Mouse (Mus musculus): ENCODE results near the gene Angptl4. TPM values are rescaled to one million over a fixed set of nuclear protein-coding genes. Genes with fewer than 3 reads are reported as not detected.
"Not testable (repeated sequence)": the region's sequence is repeated elsewhere in the genome, so short reads cannot be mapped to it uniquely, and the experiment has no call there.

Angptl4 gene
- polyA plus RNA-seq, 1 experiment from 2014 or later = 33.5 TPM

DNA sequence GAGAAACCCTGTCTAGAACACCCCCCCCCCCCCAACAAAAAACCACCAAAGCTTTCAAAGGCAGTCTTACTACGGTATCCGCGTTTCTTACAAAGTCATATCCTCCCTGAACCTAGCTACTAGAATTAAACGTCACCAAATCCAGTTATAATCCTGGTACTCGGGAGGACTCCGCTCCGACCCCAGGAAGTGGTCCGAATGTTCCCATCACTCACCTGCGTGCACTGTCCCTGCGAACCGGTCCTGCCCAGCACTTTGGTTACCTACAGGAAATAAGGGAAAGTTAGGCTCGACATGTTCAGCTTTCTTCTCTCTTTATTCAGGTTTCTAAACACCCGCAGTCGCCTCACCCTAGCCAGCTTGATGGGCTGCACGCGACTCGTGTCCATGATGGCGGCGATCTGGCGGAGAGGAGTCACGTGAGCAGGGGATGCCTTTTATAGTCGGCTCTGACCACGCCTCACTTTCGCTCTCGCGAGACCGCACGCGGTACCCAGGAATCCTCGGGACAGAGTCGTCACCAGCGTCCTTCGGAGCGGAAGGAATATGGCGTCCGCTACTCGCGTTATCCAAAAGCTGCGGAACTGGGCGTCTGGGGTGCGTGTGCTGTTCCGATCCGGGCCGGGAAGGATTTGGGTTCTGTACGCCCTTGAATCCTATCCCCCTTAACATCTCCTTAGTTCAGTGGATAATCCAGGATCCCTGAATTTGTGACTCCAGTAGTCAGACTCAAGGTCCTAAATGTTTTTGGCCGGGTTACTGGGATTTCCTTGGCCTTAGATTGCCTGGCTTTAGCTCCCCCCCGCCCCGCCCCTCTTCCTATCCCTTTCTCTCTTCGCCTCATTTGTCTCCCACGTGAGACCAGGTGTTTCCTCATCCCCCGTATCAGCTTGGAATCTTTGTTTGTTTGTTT lies 42.7 kb upstream of the Angptl4 start, which contains the start of the genes Rps28 and Ndufa7:
TSS of gene Rps28 (minus strand) at position 479 of the 913 bp plus-strand sequence.
TSS of gene Ndufa7 (plus strand) at position 489 of the 913 bp plus-strand sequence.
- Histone ChIP-seq H3K36me3 (ENCODE audit: control insufficient read depth, insufficient read depth) (peaks cover 50% of the 10 kb centered on the region), H3K4me1 (replicated peaks; ENCODE audit: control insufficient read depth, insufficient read depth, low read length) (0 out of 2 replicates have a peak, but pooled peaks cover 8% of the 10 kb centered on the region), H3K27ac (ENCODE audit: low read depth, low read length) (peak within 1 kb of the TSS; percentile 87), H3K4me2 (replicated peaks; ENCODE audit: low read depth) (peak within 1 kb of the TSS; percentile 74), H3K4me3 (ENCODE audit: low read depth, low read length) (peak within 1 kb of the TSS; percentile 78), H3K9ac (ENCODE audit: low read depth, low read length) (peak within 1 kb of the TSS; percentile 86), H3K9me3 (ENCODE audit: control insufficient read depth) (no peaks in the 10 kb centered on the region), H3K27me3 (replicated peaks; ENCODE audit: control insufficient read depth, insufficient read depth, low read length) (no peaks in the 10 kb centered on the region)
- WGBS = under 1% methylated on average over 51 of the region's 51 CpGs
- ATAC-seq = peak; percentile 89
- no peak for TF ChIP-seq CTCF (IDR thresholded peaks at IDR 0.05; ENCODE audit: low read depth)

DNA sequence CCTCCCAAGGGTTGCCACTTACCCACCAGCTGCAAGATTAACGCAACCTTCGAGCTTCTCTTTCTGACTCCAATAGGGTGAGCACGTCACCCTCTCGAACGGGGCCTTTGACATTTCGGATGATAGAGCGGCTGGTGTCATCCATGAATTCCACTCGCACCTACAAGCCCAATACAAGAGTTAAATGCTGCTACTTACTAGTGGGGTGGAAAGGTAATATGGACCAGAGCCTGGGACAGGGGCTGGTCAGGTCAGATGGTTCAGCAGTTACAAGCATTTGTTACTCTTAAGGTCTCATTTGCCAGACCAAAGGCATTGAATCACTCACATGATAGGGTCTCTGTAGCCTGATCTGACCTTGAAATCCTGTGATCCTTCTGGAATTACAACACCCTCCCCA lies 41.5 kb upstream of the Angptl4 start:
- H3K4me2 ChIP-seq (replicated peaks; ENCODE audit: low read depth) = peak overlapping the region; percentile 74

DNA sequence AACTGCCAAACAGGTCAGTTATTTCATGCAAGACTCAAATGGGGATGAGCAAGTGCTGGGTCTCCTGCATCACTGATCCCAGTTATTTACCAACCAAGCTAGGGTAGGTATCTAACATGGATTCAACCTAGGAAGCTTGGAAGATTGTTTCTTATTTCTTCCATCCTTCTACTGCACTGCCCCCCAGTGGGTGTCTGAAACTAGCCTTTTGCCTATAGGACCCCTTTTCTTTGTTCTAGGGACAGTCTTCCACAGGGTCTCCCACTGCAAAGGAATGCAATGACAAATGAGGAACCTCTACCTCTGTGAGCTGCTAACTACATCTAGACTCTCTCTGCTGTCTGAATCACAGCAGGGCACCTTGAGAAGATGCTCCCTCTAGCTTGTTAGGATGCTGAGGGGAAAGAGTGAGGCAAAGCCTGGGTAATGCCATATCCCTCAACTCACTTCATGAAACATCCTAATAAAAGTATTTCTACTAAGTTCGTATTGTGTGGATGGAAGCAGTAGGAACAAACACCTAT lies 40.9 kb upstream of the Angptl4 start:
- 90% methylated on average over 1 of the region's 1 CpGs for WGBS

More for the DNA sequence above, 41.5 kb upstream of the Angptl4 start:
- Histone ChIP-seq H3K4me3 (ENCODE audit: low read depth, low read length) (peak overlapping the region; percentile 78), H3K36me3 (ENCODE audit: control insufficient read depth, insufficient read depth) (peaks cover 60% of the 10 kb centered on the region), H3K9ac (ENCODE audit: low read depth, low read length) (peak overlapping the region; percentile 86)
- not testable (repeated sequence) for H3K27ac ChIP-seq (ENCODE audit: low read depth, low read length); H3K9me3 ChIP-seq (ENCODE audit: control insufficient read depth); ATAC-seq; H3K4me1 ChIP-seq (replicated peaks; ENCODE audit: control insufficient read depth, insufficient read depth, low read length); H3K27me3 ChIP-seq (replicated peaks; ENCODE audit: control insufficient read depth, insufficient read depth, low read length)
- WGBS = 57% methylated on average over 8 of the region's 8 CpGs

DNA sequence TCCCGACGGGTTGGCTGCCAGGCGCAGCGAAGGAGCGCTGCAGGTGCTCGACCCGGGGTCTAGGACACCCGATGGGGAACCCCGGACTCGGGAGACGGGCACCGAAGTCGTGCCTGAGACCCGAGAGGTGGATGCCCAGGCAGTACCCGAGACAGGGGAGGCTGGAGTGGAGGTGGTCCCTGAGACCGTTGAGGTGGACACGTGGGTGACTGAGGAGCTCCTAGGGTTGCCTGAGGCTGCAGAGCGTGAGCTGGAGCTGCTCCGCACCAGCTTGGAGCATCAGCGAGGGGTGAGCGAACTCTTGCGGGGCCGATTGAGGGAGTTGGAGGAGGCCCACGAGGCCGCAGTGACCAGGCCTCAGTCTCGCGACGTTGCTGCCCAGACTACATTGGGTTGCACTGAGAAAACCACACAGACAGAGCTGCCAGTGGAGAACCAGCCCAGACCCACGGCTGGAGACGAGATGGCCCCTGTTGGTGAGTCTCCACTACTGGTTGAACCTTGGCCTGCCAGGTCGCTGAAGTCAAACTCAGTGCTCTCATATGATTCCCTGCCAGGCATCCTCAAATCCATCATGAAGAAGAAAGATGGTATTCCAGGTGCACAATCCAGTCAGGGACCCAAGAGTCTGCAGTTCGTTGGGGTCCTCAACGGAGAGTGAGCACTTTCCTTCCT lies 36.5 kb upstream of the Angptl4 start:
- H3K9me3 ChIP-seq (ENCODE audit: control insufficient read depth) = no peaks in the 10 kb centered on the region
- 18% methylated on average over 33 of the region's 33 CpGs for WGBS
- H3K9ac ChIP-seq (ENCODE audit: low read depth, low read length) = peak overlapping the region; percentile 62
- peak overlapping the region; percentile 89 for H3K4me2 ChIP-seq (replicated peaks; ENCODE audit: low read depth)
- H3K27me3 ChIP-seq (replicated peaks; ENCODE audit: control insufficient read depth, insufficient read depth, low read length) = no peaks in the 10 kb centered on the region
- peak overlapping the region; percentile 56 for H3K4me3 ChIP-seq (ENCODE audit: low read depth, low read length)
- peaks cover 12% of the 10 kb centered on the region for H3K4me1 ChIP-seq (replicated peaks; ENCODE audit: control insufficient read depth, insufficient read depth, low read length)
- H3K36me3 ChIP-seq (ENCODE audit: control insufficient read depth, insufficient read depth) = peaks cover 50% of the 10 kb centered on the region
- peak overlapping the region; percentile 73 for H3K27ac ChIP-seq (ENCODE audit: low read depth, low read length)
- ATAC-seq = no peak
- no peak for TF ChIP-seq CTCF (IDR thresholded peaks at IDR 0.05; ENCODE audit: low read depth)

More for the DNA sequence above, 40.9 kb upstream of the Angptl4 start:
- Histone ChIP-seq H3K9me3 (ENCODE audit: control insufficient read depth) (no peaks in the 10 kb centered on the region), H3K4me2 (replicated peaks; ENCODE audit: low read depth) (no peak overlapping the region), H3K27me3 (replicated peaks; ENCODE audit: control insufficient read depth, insufficient read depth, low read length) (no peaks in the 10 kb centered on the region), H3K9ac (ENCODE audit: low read depth, low read length) (no peak overlapping the region), H3K36me3 (ENCODE audit: control insufficient read depth, insufficient read depth) (peaks cover 55% of the 10 kb centered on the region), H3K4me3 (ENCODE audit: low read depth, low read length) (no peak overlapping the region), H3K4me1 (replicated peaks; ENCODE audit: control insufficient read depth, insufficient read depth, low read length) (peaks cover 9% of the 10 kb centered on the region), H3K27ac (ENCODE audit: low read depth, low read length) (no peak overlapping the region)
- no peak for ATAC-seq
- peak; percentile 53 for TF ChIP-seq CTCF (IDR thresholded peaks at IDR 0.05; ENCODE audit: low read depth)

DNA sequence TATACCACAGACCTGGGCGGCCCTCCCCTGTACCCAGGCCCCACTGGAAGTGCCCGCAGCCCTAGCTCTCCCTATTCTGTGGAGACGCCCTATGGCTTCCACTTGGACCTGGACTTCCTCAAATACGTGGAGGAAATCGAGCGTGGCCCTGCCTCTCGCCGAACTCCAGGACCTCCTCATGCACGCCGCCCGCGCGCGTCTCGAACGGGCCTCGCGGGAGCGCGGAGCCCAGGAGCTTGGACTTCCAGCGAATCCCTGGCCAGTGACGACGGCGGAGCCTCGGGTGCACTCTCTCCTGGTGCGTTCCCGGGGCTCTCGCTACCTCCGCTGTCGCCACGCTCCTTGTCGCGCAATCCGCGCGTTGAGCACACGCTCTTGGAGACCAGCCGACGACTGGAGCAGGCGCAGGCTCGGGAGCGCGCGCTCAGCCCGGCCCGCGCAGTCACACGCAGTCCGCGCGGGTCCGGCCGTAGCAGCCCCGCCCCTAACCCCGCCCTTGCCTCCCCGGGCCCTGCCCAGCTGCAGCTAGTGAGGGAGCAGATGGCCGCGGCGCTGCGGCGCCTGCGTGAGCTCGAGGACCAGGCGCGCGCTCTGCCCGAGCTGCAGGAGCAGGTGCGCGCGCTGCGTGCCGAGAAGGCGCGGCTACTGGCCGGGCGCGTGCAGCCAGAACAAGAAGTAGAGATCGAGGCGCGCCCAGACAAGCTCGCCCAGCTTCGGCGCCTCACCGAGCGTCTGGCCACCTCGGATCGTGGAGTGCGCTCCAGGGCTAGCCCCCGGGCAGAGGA lies 35.7 kb upstream of the Angptl4 start:
- H3K9me3 ChIP-seq (ENCODE audit: control insufficient read depth) = no peaks in the 10 kb centered on the region
- peak overlapping the region; percentile 56 for H3K4me3 ChIP-seq (ENCODE audit: low read depth, low read length)
- H3K4me1 ChIP-seq (replicated peaks; ENCODE audit: control insufficient read depth, insufficient read depth, low read length) = peaks cover 12% of the 10 kb centered on the region
- H3K27me3 ChIP-seq (replicated peaks; ENCODE audit: control insufficient read depth, insufficient read depth, low read length) = no peaks in the 10 kb centered on the region
- peak overlapping the region; percentile 90 for H3K27ac ChIP-seq (ENCODE audit: low read depth, low read length)
- H3K36me3 ChIP-seq (ENCODE audit: control insufficient read depth, insufficient read depth) = peaks cover 42% of the 10 kb centered on the region
- peak overlapping the region; percentile 89 for H3K4me2 ChIP-seq (replicated peaks; ENCODE audit: low read depth)
- under 1% methylated on average over 89 of the region's 89 CpGs for WGBS
- peak overlapping the region; percentile 62 for H3K9ac ChIP-seq (ENCODE audit: low read depth, low read length)
- ATAC-seq = peak; percentile 97
- TF ChIP-seq CTCF (IDR thresholded peaks at IDR 0.05; ENCODE audit: low read depth) = no peak; the same call in 1 of the 2 replicates
